Mouse (Mus musculus): ENCODE data around the gene Odaph.
A peak's percentile ranks its signal among the peaks of the same experiment; 100 is the strongest.

Odaph gene

DNA sequence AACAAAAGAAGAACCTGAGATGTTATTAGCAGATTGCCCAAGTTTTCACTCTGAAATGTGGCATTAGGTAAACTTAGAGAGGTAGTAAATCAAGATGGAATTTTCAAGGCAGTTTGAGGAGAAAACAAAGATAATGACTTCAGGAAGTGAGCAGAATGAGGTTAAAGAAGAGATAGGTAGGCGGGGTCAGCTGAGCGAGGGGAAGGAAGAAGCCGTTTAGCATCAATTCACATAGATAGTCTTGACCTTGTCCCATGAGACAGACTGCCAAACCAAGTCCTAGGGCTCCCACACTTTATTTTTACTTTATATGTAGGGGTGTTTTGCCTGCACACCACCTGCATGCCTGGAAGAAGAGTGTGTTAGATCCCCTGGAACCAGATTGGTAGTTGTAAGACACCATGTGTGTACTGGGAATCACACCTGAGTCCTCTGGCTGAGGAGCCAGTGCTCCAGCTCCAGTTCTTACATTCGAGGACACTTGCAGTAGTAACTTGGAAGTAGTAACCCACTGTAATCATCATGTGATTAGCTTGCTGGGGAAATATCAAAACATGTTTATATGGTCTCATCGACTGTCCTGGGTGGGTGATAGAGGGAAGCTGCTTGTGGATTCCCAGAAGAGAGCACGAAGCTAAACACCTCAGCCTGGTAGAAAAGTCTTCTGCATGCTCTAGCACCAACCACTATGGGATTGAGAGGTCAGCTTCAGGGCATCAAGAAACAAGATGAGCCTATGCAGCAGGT lies 4.1 kb downstream of the Odaph start:
- no peak for DNase-seq

DNA sequence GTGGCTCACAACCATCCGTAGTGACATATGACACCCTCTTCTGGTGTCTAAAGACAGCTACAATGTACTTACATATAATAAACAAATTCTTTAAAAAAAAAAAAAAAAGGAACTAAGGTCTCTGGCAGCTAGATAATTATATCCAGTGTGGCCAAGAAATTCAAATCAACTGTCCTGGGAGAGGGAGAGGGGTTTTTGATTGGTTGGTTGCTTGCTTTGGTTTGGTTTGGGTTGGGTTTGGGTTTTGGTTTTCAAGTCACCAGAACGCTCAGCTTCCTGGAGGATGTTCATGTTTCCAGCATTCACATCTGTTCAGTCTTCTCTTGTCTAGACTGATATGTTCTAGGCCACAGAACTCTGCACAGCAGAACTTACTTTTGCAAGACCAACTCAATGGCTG lies 5.8 kb downstream of the Odaph start:
- DNase-seq, result no peak

DNA sequence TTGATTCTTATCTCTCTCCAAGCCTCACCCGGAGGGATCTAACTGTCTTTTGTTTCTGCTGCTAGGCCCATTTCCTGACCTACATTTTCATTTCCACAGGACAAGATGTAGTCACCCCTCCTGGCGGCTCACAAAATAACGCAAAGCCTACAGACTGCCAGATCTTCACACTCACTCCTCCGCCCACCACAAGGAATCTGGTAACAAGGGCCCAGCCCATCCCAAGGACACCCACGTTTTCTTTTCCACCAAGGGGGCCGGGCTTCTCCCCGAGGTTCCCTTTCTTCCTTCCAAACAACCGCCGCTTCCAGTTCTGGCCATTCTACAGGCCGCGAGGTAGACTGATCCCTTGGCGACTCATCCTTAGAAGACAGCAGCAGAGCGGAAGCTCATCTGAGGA lies 7.3 kb downstream of the Odaph start:
- DNase-seq, result peak; percentile 80

DNA sequence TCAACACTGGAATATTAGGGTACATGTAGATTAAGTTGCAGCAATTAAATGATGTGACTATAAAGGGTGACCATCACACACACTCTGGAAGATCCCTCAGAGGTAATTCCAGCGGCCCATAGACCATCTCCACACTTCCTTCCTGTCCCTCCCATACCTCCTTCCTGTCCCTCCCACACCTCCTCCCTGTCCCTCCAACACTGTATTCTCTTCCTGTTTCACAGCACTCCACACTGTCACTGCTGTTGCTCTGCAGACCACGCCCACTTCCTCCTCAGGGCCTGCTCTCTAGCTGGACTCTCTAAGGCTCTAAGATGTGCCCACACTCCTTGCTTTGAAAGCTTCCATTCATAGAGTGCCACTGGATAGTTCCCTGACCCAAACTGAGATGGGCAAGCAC lies 13.5 kb downstream of the Odaph start:
- no peak for DNase-seq

DNA sequence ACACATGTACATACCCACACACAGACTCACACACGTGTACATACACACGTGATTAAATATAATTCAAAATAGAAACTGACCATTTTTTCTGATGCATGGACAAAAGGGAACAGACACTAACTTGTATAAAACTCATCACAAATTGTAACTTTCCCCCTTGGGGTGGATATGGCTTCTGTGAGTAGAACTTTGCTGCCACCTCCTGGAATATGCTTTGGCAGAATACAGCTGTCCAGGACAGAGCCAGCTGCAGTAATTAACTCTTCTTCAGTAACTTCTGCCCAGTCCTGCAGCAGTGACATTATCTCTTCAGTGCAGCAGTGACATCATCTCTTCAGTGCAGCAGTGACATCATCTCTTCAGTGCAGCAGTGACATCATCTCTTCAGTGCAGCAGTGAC lies 15.7 kb downstream of the Odaph start:
- no peak for DNase-seq

DNA sequence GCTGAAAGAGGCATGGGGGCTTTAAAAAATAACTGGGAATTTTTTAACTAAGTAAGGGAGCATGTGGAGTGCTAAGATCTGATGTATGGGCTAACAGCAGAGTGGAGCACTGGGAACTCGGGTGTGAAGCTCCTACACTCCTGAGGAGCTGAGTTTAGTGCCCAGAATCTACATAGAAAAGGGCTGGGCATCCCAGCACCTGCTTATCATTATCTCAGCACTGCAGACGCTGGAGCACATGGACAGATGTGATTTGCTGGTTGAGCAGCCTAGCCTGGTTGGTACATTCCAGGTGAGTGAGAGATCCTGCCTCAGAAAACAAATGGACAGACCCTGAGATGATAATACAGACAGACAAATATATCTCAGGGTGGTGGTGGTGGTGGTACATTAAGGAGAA lies 22.6 kb downstream of the Odaph start:
- no peak for DNase-seq

DNA sequence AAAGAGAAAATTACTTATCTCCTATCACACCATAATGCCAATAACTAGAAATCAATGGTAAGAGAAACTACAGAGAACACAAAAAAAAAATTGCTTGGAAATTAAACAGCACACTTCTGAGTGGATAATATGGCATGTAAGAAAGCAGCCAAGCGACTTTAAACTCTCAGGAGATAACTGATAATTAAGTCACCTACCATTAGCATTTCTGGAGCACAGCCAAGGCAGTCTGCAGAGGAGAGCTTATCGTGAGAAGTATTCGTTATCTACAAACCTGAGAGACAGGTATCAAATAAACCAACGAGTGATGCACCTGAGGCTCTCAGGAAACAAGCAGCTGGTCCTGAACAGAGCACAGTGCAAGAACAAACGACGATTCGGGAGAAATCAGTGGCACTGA lies 24.5 kb downstream of the Odaph start:
- DNase-seq, result no peak

DNA sequence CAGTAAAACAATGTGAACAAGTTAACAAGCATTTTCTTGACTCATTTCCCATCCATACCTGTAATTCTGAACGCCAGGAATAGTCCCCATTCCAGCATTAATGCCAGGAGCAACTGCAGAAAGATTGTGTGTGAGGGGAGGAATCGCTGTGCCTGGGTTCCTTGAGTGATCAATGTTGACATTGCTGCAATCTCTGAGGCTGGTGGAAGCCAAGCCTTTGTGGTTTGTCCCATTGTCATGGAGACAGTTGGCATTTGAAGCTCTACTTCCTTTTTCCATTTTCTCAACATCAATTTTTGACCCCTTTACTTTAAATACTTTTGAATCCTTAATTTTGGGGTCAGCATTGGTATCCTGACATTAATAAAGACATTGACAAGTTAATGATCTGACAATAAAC lies 32.7 kb downstream of the Odaph start:
- no peak for DNase-seq

DNA sequence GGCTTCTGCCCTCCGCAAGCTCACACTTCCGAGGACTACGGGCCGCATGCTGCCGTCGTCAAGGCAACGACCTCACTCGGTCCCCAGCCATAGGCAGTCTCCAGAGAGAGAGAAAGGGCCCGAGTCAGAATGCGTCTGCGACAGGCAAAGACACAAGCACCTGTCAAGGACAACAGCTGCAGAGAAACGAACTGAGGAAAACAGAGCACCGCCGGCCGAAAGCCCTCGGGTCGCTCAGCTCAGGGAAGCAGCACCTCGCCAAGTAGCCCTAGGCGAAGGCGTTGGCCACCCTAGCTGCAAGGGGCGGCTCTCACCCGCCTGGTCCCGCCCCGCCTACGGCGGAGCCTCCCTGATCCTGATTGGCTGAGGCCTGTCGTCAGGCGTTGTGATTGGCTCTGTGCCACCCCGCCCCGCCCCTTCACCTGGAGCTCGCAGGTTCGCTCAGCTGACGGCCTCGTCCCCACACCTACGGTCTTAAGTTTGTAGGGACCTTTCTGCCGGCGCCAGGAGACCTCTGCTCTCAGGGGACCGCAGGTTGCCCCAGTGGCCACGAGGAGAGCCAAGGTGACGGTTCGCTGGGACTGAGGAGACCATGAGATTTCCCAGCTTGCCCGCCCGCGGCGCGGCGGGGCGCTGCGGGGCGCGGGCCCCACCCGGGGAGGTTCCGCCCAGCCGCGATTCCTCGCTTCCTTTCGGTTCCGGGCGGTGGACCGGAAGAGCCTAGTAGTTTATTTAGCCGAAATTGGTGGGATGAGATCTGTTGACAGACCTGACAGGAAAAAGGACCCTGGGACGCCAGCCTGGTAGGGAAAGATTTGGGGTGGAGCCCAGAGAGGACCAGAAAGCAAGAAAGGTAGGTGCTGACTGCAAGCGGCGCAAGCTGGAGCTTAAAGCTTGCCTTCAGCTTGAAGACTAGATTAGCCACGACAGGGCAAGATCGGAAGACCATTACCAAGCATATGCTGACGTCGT lies 55.4 kb downstream of the Odaph start:
- DNase-seq, result peak; percentile 97

DNA sequence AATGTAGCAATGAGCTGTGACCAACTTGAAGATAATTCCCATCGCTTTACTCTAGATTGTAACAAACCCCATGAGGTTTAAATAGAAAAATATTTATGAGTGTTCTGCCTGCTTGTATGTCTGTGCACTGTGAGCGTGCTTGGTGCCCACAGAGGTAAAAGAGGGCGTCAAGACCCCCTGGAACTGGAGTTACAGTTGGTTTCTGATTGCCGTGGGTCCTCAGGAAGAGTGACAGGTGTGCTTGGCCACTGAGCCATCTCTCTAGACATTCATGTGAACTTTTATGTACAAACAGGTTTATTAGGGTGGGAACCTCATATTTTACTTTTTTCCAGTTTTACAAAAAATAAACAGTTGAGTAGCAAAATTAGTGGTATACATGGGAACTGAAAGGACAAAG lies 56.5 kb downstream of the Odaph start, which contains the start of gene Cdkl2:
Cdkl2 (minus strand) TSS at position 101 of the 400 bp plus-strand sequence.
- DNase-seq, result no peak
